Mouse (Mus musculus): Measurements from ENCODE around the gene Hemk1.

DNA sequence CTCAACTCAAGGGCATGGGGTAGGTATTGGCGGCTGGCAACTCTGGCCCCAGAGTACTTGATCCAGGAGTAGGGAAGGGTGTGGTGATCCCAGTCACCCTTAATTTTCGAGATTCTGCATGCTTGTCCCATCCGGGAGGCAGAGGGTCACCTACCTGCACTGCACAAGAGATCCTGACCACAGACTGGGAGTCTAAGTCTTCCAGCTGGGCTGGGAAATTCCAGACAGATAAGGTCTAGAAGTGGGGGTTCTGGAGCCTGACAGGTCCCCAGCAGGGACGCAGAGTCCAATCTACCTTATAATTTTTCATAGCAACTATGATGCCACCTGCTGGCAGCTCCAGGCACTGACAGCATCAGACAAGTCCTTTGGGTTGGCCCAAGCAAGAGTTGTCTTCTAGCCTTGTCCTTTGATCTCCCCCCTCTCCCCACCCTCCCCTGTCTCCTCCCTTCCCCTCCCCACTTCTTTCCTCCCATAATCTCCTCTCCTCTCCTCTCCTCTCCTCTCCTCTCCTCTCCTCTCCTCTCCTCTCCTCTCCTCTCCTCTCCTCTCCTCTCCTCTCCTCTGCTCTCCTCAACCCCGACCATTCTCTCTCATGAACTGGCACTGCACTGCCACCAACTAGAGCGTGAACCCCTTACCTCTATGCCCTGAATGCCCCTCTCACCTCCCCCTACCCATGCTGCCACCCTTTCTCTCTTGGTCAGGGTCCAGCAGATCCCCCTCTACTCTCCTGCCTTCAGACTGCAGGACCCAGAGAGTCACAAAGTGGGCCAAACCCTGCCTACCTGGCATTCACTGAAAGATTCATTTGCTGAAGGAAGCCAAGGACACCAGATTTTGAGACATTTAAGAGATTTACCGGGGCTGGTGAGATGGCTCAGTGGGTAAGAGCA, 18.0 kb upstream of the Hemk1 start:
- TF ChIP-seq CTCF (IDR thresholded peaks at IDR 0.05; ENCODE audit: low read depth, low read length), result peak; percentile 88
- TF ChIP-seq POLR2A (IDR thresholded peaks at IDR 0.05; ENCODE audit: borderline replicate concordance, low read depth, low read length), result no peak
